Mouse (Mus musculus) inflammation-experienced regulatory T-cells, adult 6 months (primary cell): ENCODE data around the gene Fpgt. TPM values are rescaled to one million over a fixed set of nuclear protein-coding genes. Genes with fewer than 3 reads are reported as not detected.

Source experiments
- ATAC-seq: one replicate; pipeline ENCODE4 v1.8.0; 2017
- polyA plus RNA-seq, 3 experiments: library from polyadenylated mRNA; unstranded; fragments of 100-300 nt; shearing (Covaris generic); gene quantifications; one replicate each; pipeline ENCODE4 v1.2.1; 2017

The Fpgt gene
- 10 to 100 TPM; 24.7 to 33.7 (median 31.5) TPM for polyA plus RNA-seq

DNA sequence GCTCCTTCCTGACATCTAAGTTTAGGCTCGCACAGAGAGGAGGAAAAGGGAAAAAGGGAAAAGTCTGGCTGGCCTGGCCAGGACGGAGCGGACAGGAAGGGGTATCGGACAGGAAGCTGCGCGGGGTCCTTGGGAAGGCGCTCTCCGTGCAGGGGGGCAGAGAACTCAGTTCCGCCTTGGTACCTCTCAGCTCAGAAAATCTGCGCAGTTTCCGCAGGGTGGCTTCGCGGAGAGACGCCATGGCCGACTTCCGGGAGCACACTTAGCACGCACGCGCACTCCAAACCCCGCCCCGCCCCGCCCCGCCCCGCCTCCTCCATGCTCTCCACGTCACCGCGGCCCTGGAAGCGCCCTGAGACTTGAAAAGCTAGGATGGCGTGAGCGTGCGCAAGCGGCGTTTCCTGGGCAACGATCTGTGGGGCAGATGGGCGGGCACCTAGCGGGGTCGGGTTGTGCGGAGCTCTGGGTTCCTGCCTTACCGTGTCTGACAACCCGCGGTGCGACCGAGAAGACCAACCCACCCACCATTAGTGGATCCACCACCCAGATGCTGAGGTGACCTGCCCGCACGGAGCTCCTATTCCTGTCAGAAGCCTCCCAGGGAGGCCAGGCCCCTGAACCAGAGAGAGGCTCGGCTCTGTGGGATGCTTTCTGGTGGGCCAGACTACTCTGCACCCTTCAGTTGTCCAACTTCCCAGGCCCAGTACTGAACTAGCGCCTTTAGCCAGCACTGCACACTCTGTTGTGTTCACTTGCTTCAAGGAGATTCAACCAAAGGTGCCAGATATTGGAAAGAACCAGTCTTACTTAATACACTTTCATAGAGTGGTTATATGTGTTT lies at the start of gene Fpgt, which contains the start of gene Lrriq3:
TSS of gene Fpgt (minus strand) at position 288 of the 841 bp plus-strand sequence.
TSS of gene Lrriq3 (plus strand) at position 319 of the 841 bp plus-strand sequence.
- peak; percentile 95 for ATAC-seq

DNA sequence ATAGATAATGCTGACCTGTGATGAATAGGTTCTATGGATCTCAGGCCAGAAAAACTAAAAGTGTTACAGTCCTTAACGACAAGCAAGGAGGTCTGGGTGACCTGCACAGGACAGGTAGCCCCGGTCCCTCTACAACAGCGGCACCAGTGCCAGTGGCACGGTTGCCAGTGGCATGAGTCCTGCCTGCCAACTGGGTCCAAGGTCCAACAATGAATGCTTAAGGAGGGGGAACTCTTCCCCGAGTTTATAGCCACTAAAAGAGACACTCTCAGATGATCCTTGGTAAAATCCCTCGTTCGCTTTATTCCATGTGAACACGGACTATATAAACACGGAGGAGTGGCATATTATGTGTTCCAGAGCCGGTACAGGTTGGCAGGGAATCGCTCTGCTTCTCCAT lies 47.8 kb upstream of the Fpgt start:
- ATAC-seq = no peak

DNA sequence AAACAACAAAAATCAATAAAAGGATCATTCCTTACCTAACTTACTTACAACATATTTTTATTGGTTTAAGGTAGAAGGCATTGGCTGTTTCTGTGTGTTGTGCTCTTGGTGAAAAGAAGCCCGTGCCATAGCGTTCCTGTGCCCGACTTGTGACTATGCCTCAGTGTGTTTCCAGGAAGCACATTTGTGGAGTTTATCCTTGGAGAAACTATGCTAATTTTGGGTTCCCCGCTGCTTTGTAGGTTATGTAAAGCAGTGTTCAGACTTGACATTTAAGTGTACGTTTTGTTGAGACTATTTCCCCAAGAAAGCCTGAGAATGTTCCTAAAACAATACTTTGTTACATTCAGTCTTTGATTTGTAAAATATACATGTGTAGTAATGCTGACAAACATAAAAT lies 44.5 kb upstream of the Fpgt start:
- no peak for ATAC-seq

DNA sequence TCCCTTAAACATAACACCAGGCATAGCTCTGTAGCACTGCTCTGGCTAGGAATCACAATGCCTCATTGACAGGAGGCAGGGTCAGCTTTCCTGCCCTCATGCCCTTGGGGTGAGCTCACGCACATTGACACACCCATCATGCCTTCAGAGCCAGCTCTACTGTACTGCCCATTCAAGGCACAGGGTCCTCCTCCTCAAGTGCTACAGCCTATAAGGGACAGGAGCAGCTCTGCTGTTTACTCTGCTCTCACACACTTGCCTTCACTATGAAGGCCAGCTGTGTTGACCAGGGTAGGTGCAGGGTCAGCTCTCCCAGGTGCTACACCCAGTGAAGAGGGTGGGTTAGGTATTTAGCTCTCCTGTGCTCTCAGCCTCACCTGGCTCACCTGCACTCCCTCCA lies 12.8 kb upstream of the Fpgt start:
- no peak for ATAC-seq

DNA sequence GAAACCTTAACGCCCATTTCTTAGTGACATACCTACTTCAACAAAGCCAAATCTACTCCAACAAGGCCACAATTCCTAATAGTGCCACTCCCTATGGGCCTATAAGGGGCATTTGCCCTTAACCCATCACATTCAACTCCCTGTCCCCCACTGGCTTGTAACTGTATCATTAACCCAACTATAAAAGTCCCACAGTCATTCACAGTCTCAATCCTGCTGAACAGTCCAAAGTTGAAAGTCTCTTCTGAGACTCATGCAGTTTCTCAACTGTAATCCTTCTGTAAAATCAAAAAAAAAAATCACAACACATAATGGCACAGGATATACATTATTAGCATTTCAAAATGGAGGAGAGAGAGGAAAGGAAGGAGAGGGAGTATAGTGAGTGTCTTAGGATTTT lies 6.1 kb upstream of the Fpgt start:
- no peak for ATAC-seq

DNA sequence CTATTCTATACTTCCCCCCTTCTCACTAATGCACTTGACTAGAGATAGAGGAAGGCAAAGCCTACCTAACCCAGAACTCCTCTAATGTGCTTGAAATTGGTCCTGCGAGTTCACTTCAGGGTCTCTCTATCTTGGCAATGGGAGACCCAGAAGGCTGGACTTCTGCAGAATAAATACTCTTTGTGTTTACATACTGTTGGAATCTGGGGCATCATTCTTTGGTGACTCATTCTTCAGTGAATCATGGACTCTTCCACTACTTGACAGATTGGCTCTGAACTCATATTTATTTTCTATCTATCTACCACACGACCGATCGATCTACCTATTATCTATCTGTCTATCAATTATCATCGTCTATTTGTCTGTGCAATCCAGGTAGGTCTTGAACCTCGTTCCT lies 1.1 kb downstream of the Fpgt start:
- ATAC-seq = no peak

DNA sequence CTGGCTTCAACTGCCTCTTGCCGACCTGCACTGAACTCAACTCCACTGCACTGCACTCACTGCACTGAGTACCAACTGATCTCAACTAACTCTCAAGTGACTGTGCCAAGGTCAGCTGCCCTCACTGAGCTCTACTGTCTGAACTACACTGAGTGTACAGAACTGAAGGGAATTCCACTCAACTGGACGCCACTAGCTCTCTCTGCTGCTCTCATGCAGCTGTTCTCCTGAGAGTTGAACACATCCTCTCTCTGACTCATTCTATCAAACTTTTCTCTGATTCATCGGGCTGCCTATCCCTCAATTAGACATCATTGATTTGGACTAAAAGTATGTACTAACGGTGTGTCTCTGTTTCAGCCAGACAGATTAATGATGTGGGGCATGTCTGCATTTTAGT lies 15.3 kb downstream of the Fpgt start:
- ATAC-seq = no peak

DNA sequence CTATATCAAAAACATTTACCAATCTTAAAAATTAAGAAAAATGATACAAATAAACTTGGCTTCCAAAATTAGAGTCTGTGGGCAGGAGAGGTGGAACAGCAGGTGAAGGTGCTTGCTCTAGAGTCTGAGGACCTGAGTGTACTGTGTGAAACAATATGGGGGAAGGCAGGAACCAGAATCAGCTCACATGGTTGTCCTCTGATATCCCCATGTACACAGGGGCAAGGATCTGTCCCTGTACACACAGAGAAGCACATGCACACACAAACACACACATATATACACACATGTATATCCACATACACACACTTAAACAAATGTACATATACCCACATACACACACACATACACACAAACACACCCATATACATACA lies 33.8 kb downstream of the Fpgt start:
- ATAC-seq = no peak

DNA sequence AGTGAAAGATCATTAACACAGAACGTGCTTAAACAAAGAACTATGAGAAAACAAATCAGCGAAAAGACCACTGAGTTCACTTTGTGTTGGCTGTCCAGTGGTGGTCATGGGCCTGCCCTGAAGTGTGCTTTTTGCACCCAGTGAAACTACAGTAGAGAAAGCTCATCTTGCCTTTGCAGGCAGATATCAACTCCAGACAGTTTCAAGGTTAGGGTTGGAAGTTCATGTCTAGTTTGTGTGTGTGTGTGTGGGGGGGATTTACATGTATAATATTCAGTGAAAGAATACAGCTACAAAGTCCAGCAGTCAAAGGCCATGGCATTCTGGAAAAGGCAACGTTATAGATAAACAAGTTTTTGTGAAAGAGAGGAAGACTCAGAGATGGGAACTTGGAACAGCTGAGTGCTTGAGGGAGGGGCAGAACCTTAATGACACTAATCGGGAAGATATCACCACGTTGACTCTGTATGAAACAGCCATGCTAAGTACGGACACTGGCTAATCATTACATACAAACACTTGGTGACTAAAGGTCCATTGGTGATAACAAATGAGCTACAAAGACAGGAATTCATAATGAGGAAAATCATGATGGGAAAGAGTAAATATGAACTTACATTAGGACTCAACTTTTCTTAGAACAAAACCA lies 34.3 kb downstream of the Fpgt start:
- ATAC-seq = no peak

DNA sequence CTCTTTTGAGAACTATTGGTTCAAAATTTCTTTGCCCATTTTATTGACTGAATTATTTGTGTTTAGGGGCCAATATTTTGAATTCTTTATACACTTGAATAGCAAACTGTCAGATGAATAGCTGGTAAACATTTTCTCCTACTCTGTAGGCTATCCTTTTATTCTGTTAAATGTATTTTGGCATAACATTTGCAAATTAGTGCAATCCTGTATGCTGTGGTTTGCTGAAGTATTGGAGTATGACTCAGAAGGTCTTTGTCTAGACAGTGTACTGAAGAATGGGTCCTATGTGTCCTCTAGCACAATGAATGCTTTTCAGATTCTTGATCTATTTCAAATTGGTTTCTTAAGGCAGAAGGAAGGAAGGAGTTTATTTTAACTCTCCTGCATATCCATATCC lies 35.6 kb downstream of the Fpgt start:
- ATAC-seq = no peak

DNA sequence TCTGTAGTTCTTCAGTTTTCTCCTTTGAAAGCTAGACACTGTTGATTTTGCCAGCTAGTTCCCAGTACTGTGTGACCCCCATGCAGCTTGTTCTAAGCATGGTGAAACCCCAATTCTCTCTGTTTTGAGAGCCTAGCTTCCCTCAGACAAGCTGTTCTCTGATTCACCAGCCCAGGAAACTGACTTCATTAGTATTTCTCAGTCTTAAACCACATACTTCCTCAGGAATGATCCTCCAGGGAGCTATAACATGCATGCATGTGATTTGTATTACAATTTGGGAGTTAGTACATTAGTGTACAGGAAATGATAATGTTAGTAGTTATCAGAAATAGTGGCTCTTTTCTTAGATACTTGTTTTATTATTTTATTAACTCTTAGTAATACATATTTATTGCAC lies 36.6 kb downstream of the Fpgt start:
- no peak for ATAC-seq

DNA sequence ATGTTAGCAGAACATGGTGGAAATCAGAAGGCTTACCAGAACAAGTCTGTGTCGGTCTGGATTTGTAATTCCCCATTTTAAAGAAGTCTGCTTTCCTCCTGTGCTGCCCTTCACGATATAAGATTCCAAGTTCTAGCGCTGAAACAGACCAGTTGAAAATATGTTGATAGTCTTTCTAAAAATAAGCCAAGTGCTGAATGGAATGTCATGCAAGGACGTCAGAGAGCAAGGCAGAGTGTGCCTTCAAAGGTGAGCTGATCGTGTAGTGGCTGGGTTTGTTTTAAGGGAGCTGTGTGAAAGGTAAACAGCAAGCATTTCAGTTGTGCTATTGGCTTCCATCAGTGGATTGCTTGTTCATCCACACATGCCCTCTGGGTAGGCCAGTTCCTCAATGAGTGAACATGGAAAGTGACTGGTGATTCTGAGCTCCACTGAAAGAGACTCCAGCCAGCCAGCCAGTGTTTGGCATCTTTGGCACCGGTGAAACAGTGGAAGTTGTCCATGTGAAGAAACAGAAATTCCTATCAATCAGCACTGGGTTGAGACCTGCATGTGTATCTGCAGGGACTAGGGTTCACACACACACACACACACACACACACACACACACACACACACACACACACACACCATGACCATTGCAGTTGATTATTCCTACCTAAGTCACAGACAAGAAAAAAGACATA lies 37.8 kb downstream of the Fpgt start, which contains the start of gene Tnni3k:
TSS of gene Tnni3k (minus strand) at position 177 of the 686 bp plus-strand sequence.
- ATAC-seq = no peak

DNA sequence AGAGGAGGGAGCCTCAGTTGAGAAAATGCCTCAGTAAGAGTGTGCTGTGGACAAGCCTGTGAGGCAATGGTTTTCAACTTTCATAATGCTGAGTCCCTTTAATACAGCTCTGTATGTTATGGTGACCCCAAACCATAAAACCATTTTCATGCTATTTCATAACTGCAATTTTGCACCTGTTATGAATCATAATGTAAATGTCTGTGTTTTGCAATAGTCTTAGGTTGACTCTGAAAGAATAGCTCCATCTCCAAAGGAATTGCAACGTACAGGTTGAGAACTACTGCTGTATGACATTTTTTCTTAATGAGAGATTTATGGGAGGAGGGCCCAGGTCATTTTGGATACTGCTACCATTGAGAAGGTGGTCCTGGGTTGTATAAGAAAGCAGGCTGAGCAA lies 40.0 kb downstream of the Fpgt start:
- ATAC-seq = no peak

DNA sequence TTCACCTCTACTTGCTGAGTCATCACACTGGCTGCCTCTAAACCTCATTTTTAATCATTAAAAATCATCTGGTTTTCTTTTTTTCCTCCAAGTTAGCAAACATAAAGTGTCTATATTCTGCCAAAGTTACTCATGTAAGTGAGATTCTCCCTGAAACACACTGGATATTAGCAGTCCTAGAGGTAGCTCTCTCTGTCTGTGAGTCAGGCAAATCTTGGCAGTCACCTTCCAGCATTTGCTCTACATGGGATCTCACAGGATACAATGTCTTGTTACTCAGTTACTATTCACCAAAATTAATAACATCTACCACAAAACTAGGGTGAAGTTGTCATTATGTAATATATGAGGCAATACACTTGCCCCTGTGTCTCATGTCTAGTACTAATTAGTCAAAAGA lies 41.2 kb downstream of the Fpgt start:
- ATAC-seq = no peak

DNA sequence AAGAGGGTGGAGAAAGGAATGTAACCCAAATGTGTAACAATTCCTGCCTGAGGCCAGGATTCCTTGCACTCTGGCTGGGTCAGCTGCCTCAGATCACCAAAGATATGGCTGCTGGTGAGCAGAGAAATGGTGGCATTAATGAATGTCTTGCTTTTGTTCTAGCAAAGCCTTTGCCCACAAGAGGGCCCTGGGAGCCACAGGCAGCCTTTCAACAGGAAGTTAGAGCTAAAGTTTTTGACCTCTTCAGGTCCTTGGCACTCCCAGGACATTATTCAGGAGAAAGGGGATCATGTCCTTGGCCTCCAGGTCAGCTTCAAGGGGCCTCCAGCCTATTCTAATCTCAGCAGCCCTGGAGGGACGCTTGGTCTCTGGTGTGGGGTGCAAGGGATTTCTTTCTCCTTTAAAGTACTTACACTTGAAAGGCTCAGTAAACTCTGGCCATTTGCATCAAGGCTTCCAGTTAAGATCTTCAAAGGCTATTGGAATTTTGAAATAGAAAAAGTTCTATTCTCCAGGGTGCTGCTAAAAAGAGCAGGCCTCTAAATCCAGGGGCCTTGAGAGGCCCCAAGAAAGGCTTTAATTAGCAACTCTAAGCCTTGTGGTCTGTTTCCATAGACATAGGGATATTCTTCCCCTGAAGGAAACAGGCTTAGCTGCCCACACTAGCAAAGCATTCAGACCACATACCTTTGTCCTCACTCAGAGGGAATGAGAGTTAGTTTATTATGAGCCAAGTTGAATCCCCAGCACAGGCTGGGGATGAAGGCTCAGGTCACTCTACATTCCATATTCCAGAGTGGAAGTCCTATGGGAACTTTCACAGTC lies 54.0 kb downstream of the Fpgt start:
- no peak for ATAC-seq

Other genes with a start within 250 kb of the Fpgt start
- not detected for gene Tnni3k, start 38.0 kb downstream of the Fpgt start, polyA plus RNA-seq
- under 1 TPM; 0.55 to 0.81 (median 0.67) TPM for gene Lrriq3, start within 50 bp of the Fpgt start, polyA plus RNA-seq